Mouse (Mus musculus): ENCODE measurements around the gene Gm8122. TPM values are rescaled to one million over a fixed set of nuclear protein-coding genes. Genes with fewer than 3 reads are reported as not detected.
"Not testable (repeated sequence)": the region's sequence is repeated elsewhere in the genome, so short reads cannot be mapped to it uniquely, and the experiment has no call there.

Gene Gm8122
- total RNA-seq (2022), result not detected

DNA sequence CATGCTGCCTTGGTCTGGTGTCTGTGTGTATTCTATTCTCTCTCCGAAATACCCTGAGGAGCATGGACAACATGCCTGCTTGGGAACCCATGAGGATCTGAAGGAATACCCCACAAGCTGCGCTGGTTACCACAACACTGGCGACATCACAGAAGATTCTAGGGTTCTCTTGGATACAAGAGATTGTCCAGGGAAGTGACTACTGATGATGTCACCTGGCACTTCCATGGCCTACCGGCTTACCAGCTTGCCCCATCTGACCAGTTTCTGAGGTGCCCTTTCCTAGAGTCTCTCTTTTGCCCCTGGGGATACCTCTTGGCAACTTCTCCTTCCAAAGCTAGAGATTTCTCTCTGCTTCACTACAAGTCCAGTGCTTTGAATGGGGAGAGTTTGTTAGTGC is at the start of gene Gm8122:
TSS of gene Gm8122 (minus strand) at position 101 of the 400 bp plus-strand sequence.
- DNase-seq (ENCODE audit: low spot score), result not testable (repeated sequence)

DNA sequence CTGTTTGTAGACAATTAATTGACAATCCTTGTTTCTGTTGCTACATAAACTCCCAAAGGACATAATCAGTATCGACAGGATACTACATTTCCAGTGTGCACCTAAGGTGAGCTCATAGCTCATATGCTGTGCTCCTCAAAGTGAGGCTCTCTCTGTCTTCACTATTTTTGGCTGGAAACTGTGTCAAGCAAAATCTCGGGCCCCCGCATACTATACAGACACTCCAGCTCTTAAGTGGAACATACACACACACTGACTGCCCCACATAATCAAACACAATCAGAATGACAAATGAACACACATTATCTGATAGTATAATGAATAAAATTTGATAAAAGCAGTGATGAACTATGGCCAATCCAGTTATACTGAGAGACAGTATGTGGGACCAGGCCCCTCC is 43.6 kb upstream of the Gm8122 start:
- DNase-seq (ENCODE audit: low spot score), result peak; percentile 16

DNA sequence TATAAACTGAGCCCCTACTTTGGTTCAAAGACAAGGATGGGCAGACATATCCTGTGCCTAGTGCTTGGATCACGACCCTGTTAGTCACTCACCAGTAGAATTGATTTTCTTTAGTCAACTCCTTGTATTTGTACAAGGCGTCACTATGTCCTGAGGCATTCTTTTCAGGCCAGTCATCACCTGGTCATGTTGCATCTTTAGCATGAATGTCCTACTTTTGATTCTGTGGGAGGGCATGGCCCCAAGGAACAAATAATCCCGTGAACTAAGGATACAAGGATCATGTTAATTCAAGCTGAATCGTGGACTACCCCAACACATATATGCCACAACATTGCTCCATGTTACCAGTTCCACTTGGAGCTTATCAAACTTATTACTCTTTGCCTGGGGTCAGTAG is 43.0 kb upstream of the Gm8122 start:
- peak; percentile 20 for DNase-seq (ENCODE audit: low spot score)

DNA sequence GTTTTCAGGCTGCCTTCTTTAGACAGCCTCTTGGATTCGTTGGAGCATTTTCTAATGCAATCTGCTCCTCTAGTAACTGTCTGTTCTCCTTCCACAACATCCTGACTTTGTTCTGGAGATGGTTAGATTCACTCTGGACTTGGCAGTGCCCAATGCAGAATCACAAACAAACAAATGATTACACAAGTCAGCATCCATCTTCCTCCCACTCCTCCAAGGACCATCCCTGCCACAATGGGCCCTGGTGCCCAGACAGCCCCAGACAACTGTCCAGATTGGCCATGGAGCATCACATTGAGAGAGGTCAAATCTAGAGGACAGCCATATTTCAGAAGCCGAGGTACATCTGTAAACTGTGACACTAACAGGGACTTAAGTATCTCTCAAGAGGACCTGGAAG is 42.4 kb upstream of the Gm8122 start:
- not testable (repeated sequence) for DNase-seq (ENCODE audit: low spot score)

DNA sequence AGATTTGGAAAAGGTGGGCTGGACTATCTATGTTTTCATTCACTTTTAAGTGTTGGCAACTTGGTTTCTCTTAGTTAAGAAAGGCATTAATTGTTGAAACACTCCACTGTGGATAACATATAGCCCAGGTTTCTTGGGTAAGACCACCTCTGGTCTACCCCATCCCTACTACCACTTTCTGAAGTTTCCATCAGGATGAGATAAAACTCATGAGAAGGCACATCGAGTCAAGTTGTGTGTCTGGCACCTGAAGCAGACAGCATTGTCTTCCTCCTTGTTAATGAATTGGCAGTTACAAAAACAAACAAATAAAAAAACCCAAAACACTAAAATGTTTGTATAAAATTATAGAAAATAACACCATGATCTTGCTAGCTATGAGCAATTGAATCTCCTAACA is 40.6 kb upstream of the Gm8122 start:
- DNase-seq (ENCODE audit: low spot score), result peak; percentile 14

DNA sequence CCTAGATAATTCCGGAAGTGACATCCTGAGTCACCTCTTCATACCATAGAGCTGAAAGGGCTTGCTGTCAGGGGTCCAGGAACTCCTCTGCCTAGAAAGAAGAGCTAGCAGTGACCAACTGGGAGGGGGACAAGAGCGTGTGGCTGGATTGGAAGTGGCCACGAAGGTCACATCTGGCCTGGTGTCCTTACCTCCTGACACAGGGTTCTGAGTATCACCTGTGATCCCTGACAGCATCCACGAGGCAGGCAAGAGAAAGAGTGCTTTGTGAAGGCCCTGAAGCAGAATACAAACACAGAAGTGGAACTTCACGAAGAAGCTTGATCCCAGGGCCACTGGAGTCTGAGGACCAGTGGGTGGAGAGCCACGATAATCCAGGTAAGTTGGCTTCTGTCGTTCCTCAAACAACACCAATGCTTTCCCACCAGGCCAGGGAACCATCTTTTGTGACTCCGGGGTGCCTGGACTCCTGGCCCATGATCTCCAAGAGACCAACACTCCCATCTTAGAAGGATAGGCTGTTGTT is 39.9 kb upstream of the Gm8122 start, which contains the start of gene Gm9732:
TSS of gene Gm9732 (plus strand) at position 51 of the 526 bp plus-strand sequence.
- peak; percentile 6 for DNase-seq (ENCODE audit: low spot score)

DNA sequence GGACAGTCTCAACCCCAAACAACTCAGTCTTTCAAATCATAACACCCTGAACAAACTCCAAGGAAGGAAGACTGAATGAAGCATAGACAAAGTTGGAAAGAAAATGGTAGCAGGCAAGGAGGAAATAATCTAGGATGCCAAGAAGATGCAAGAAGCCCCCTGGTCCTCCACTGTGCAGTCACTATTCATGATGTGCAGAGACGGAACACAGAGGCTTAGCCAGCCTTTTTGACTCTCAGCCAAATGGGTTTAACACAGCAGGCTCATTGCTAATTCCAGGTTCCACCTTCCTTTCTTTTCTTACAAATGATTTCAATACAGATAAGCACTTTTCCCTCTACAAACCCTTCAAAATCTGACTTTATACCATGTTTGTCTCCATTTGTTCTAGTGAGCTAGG is 38.1 kb upstream of the Gm8122 start:
- DNase-seq (ENCODE audit: low spot score), result peak; percentile 16

DNA sequence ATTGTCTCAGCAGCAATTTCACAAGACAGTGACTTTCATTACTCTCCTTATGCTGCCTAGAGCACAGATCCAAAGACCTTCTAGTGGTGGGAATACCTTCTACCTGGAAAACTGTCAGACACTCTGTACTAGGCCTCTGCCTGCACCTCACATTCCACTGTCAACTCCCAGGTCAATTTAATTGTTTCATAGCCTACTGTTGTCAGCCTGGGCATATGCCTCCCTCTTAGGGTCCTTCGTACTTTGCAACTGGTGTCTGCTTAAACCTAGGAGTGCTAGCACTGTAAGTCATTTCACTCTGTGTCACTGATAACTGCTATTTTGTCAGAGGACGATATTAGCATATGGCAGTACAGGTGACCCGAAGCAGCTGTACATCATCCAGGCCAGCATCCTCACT is 34.1 kb upstream of the Gm8122 start:
- not testable (repeated sequence) for DNase-seq (ENCODE audit: low spot score)

DNA sequence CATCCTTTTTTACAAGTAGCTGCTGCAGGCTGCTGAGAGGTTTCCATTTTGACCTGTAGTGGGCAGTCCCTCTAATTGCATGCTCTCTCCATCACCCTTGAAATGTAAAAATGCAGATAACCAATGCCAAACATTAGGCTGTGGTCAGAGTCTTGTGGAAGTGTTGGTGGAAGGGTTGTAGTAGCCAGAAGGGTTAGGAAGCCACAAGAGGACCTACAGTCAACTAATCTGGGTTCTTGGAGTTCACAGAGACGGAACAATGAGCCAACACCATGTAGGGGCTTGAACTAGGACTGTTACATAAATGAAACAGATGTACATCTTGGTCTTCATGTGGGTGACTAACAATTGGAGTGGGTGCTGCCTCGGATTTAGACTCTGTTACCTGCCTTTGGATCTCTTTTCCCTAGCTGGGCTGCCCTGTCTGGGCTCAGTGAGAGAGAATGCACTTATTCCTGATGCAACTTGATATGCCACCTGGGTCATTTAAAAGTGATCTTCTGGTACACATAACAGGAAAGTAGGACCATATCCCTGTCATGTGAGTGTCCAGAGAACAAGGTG is 33.5 kb upstream of the Gm8122 start:
- peak; percentile 8 for DNase-seq (ENCODE audit: low spot score)

DNA sequence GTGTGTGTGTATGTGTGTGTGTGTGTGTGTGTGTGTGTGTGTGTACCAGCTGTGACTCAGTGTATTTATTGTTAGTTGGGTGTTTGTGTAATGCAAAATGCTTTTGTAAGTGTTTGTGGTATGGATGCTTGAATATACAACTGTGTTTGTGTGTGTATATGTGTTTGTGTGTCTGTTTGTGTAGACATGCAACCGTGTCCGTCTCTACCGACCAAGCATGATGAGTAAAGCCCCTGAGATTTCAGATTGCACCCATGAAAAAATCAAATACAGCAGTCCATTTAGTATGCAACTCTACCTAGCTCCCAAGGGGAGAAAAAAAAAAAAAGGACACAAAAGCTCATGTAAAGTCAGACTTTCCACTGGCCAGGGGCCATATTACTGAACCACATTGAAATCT is 28.3 kb upstream of the Gm8122 start:
- not testable (repeated sequence) for DNase-seq (ENCODE audit: low spot score)

DNA sequence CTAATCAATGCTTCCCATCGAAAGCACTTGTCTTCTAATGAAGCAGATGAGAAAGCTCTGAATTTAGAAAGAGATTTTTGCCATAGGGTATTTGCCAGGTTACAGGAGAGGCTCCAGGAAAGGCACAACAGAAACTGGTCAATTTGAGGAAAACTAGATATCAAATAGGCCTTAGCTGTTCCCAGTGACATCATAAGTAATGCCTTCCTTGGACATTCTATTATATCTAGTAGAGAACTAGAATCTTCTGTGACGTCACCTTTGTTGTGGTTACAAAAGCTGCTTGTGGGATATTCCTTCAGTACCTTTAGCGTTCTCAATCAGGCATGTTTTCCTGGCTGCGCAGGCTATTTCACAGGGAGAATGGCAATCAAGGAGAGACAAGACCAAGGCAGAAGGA is 23.2 kb upstream of the Gm8122 start, which contains the start of gene Gm8126:
TSS of gene Gm8126 (plus strand) at position 301 of the 400 bp plus-strand sequence.
- DNase-seq (ENCODE audit: low spot score), result not testable (repeated sequence)

DNA sequence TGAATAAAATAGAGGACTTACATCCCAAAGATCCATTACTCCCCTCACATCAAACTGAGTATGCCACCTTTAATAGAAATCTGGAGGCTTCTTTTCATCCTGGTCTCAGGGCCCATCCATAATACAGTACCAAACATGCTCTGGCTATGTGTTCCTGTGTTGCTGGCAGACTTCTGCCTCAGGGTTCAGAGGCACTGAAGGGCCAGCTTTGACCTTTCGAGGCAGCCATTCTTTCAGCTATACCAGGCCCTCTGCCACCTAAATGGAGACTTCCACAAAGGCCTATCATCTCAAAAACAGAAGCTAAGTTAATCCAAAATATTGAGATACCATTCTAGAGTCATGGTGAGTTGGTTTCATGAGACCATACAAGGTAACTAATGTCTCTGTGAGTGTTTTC is 21.4 kb upstream of the Gm8122 start:
- DNase-seq (ENCODE audit: low spot score), result not testable (repeated sequence)

DNA sequence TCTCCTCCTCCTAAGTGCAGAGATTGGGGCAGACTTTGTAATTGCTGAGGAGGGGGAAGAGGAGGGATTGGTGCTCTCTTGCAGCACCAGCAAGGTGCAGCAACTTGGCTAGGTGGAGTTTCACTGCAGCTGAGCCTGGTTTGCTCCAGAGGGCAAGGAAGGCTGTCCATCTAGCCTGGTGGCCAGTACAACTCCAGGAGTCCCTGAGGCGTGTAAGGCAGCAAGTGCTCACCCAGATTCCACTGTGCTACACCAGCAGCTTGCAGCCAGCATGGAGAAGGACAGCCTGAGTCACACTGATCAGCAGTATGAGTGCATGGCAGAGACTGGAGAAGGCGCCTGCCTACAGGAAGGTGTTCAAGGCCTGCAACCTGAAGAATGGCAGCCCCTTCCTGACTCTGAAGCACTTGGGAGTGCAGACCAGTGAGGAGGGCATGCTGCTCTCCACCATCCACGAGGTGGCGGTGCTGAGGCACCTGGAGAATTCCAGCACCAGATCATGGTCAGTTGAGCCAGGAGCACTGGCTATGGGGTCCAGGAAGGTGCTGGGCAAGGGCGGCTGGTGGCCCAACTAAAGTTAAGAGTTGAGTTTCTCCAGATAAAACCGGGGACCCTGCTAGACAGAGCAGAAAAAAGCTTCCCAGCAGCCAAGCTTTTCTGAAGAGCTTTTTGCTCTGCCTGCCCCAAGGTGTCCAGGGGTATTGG is 15.6 kb upstream of the Gm8122 start:
- not testable (repeated sequence) for DNase-seq (ENCODE audit: low spot score)

DNA sequence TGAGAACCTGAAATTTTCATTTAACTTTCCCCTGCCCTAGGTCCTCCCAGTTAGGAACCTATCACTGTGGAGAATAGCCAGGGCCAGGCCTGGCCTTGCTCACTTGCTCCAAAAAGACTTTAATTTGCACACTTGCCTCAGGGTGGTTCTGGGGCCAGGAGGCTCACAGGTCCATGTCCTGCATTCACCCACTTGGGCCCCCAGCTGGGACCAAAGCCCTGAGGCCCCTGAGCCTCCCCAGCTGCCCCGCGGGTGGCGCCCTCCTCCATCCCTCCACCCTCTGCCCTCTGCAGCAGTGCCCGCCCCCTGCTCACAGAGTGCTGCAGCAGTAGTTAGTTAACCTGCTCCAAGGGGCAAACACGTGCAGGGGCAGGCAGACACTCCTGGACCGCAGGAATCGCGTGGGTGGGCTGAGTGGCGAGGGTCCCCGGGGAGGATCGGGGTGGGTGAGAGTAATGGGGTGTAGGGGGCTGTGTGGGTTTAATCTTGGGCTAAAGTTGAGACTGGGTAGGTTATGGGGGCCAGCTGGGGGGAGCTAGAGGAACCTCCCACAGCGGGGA is 14.6 kb upstream of the Gm8122 start:
- DNase-seq (ENCODE audit: low spot score), result not testable (repeated sequence)

DNA sequence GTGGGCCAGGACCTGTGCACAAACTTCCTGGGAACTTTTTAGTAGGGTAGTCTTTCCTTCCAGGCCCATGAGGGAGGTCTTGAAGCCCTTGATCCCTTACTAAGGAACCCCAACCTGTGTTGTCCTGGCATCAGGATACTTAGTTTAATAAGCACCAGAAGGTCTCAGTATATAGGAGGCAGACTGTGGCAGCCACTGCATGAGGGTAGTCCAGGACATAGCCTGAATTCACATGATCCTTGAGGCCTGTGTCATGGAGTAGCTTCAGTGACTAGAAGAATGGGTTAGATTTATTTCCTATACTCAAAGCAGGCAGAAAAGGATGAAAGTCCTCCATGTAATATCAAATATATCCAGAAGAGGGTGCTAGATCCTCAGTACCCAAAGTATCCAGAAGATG is 2.7 kb upstream of the Gm8122 start:
- not testable (repeated sequence) for DNase-seq (ENCODE audit: low spot score)

Other genes starting within 250 kb of the Gm8122 start
- gene Gm8082, start 241.7 kb downstream of the Gm8122 start, total RNA-seq (2022), result not detected
- gene Gm10376, start 219.7 kb downstream of the Gm8122 start, total RNA-seq (2022), result not detected
- gene Gm8094, start 158.7 kb downstream of the Gm8122 start, total RNA-seq (2022), result not detected
- not detected for gene Gm8104, start 134.7 kb downstream of the Gm8122 start, total RNA-seq (2022)
- not detected for gene Gm7233, start 55.4 kb downstream of the Gm8122 start, total RNA-seq (2022)
- gene Gm8126, start 23.3 kb upstream of the Gm8122 start, total RNA-seq (2022), result not detected
- gene Gm9732, start 39.7 kb upstream of the Gm8122 start, total RNA-seq (2022), result not detected
- not detected for gene Gm8127, start 58.5 kb upstream of the Gm8122 start, total RNA-seq (2022)
- not detected for gene 1700001F09Rik, start 112.5 kb upstream of the Gm8122 start, total RNA-seq (2022)
- not detected for gene Gm8138, start 181.0 kb upstream of the Gm8122 start, total RNA-seq (2022)